Mouse (Mus musculus) lung, embryonic 16.5 days (tissue): ENCODE measurements around the gene Igsf21. TPM values are rescaled to one million over a fixed set of nuclear protein-coding genes. Genes with fewer than 3 reads are reported as not detected.

Source experiments
- ATAC-seq: fragments of 200-750 bp; cut with Nextera tagmentation; 2 replicates; pipeline ENCODE4 v1.8.0; 2017; ENCODE audit warnings: low read depth, mild to moderate bottlenecking, moderate library complexity
- H3K27ac ChIP-seq: fragments of 300-500 bp; sonication (generic); 2 replicates; pipeline ENCODE4 v1.5.1; 2014; ENCODE audit warnings: mild to moderate bottlenecking, control low read depth, low read length
- H3K27me3 ChIP-seq: fragments of 300-500 bp; sonication (generic); 2 replicates; pipeline ENCODE4 v1.6.1; 2014; ENCODE audit warnings: low read depth, low read length, mixed read lengths; ENCODE audit not compliant: control insufficient read depth, insufficient read depth
- H3K36me3 ChIP-seq: fragments of 300-500 bp; sonication (generic); 2 replicates; pipeline ENCODE4 v1.6.1; 2014; ENCODE audit warnings: low read length; ENCODE audit not compliant: control insufficient read depth, insufficient read depth
- H3K4me1 ChIP-seq: fragments of 300-500 bp; sonication (generic); replicated peaks from 2 replicates; pipeline ENCODE4 v1.6.1; 2014; ENCODE audit warnings: low read length, mixed read lengths; ENCODE audit not compliant: control insufficient read depth, insufficient read depth
- H3K4me2 ChIP-seq: fragments of 300-500 bp; sonication (generic); 2 replicates; pipeline ENCODE4 v1.6.1; 2014; ENCODE audit warnings: low read depth, low read length, control low read depth
- H3K4me3 ChIP-seq: fragments of 300-500 bp; sonication (generic); 2 replicates; pipeline ENCODE4 v1.5.1; 2014; ENCODE audit warnings: mild to moderate bottlenecking, low read length, control low read depth
- H3K9ac ChIP-seq: fragments of 300-500 bp; sonication (generic); 2 replicates; pipeline ENCODE4 v1.6.1; 2014; ENCODE audit warnings: low read length, control low read depth
- H3K9me3 ChIP-seq: fragments of 300-500 bp; sonication (generic); 2 replicates; pipeline ENCODE4 v1.6.1; 2016; ENCODE audit warnings: low read length; ENCODE audit not compliant: control insufficient read depth
- WGBS: fragments of 180-500 bp; shearing (Covaris S2); extraction: QIAGEN DNeasy Blood & Tissue Kit; methylation state at CpG from one replicate; pipeline ENCODE4 v1.1.7; 2014; 5-methylcytosine and 5-hydroxymethylcytosine counted together
- polyA plus RNA-seq: library from polyadenylated mRNA; unstranded; fragments of >200 nt; fragmentation: Nextera tagmentation; extraction: Ambion mirVana; gene quantifications from 2 replicates; pipeline ENCODE4 v1.2.1, GENCODE M21; 2015

The Igsf21 gene
- polyA plus RNA-seq, 1 experiment from 2014 or later = 0.13 TPM

DNA sequence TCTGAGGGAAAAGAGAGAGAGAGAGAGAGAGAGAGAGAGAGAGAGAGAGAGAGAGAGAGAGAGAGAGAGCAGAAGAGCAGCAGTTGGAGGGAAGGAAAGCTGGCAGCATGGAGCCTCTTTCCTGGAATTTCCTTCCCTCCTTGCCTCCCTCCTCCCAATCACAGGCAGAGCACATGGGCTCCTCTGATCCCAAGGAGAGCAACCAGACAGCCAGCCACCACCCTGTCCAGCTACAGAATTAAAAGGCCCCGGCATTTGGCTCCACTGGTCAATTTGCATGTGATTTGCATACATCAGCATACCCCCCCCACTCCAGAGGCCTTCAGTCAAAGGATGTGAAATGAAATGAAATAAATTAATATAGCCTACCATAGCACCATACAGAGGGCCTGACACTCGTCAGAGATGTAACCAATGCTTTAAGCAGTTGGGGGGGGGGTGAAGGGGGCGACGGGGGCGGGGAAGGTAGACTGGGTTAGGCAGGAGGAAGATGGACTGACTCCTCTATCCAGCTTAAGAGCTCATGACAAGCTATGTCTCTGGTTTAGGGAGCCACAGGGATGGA, 91.6 kb downstream of the Igsf21 start:
- Histone ChIP-seq H3K4me3 (no peak overlapping the region), H3K27ac (no peak overlapping the region), H3K9ac (no peak overlapping the region), H3K9me3 (no peaks in the 10 kb centered on the region), H3K4me1 (no peaks in the 10 kb centered on the region), H3K4me2 (no peak overlapping the region), H3K36me3 (no peaks in the 10 kb centered on the region), H3K27me3 (no peaks in the 10 kb centered on the region)
- no peak for ATAC-seq
- WGBS = 48% methylated on average over 3 of the region's 5 CpGs

DNA sequence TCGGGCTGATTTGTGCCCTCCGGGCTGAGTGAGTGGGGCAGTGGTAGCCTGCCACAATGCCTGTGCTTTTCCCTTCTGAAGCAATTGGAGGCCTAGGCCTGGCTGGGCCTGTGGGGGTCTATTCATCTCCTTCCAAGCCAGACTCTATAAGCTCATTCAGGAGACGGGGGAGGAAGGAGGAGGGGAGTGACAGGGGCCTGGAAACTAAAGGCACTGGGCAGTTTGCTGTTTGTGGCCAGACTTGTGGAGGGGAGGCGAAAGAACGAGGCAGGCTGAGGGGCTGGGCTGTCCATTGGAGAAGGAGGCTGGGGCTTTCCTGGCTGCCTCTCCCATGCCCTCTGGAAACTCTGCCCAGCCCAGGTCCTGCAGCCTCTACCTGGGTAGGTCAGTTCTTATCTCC, 92.1 kb downstream of the Igsf21 start:
- ATAC-seq = no peak

DNA sequence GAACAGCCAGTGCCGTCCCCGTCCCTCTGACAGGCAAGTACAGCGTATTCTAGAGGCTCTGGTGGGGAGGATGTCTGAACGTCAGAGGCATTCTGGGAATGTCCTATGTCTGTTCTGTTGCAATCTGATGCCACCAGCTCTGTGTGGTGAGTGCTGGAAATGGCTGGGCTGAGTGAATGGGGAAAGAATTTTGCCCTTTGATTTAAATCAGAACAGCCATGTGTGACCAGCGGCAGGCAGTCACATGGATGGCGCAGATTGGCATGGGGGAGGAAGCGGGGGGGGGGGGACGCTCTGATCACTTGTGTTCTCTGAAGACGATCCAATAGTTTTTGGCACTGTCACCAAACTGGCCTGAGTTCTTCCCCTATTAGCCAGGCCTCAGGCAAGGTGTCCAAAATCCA, 92.9 kb downstream of the Igsf21 start:
- no peak overlapping the region for H3K27ac ChIP-seq
- ATAC-seq = no peak
- H3K36me3 ChIP-seq = no peaks in the 10 kb centered on the region
- WGBS = 67% methylated on average over 9 of the region's 9 CpGs
- no peak overlapping the region for H3K9ac ChIP-seq
- no peaks in the 10 kb centered on the region for H3K27me3 ChIP-seq
- no peaks in the 10 kb centered on the region for H3K9me3 ChIP-seq
- H3K4me3 ChIP-seq = no peak overlapping the region
- H3K4me2 ChIP-seq = no peak overlapping the region
- no peaks in the 10 kb centered on the region for H3K4me1 ChIP-seq

More for the DNA sequence above, 92.1 kb downstream of the Igsf21 start:
- Histone ChIP-seq H3K27me3 (no peaks in the 10 kb centered on the region), H3K4me1 (no peaks in the 10 kb centered on the region), H3K27ac (no peak overlapping the region), H3K4me3 (no peak overlapping the region), H3K4me2 (no peak overlapping the region), H3K9me3 (no peaks in the 10 kb centered on the region), H3K36me3 (no peaks in the 10 kb centered on the region), H3K9ac (no peak overlapping the region)
- WGBS = 64% methylated on average over 5 of the region's 5 CpGs

DNA sequence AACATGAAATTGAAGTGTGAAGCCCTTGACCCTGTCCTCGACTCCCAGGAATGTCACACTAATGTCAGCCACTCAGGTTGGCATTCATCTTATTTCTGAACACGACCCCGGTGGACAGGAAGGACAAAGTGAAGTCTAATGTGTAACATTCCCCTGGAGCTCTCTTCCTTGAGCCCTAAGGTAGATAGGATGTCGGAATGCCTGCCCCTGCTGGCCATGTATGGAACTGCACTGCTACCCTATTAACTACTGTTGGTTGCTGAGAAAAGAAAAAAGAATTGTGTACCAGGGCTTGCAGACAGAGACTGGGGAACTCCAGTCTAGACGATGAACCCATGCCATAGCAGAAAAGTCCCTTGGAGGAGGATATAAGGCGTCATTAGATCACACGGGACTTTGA, 93.5 kb downstream of the Igsf21 start:
- H3K9ac ChIP-seq = no peak overlapping the region
- H3K4me2 ChIP-seq = no peak overlapping the region
- H3K36me3 ChIP-seq = no peaks in the 10 kb centered on the region
- no peak overlapping the region for H3K4me3 ChIP-seq
- H3K9me3 ChIP-seq = no peaks in the 10 kb centered on the region
- no peak overlapping the region for H3K27ac ChIP-seq
- WGBS = 20% methylated on average over 7 of the region's 7 CpGs
- no peaks in the 10 kb centered on the region for H3K27me3 ChIP-seq
- H3K4me1 ChIP-seq = no peaks in the 10 kb centered on the region
- no peak for ATAC-seq

DNA sequence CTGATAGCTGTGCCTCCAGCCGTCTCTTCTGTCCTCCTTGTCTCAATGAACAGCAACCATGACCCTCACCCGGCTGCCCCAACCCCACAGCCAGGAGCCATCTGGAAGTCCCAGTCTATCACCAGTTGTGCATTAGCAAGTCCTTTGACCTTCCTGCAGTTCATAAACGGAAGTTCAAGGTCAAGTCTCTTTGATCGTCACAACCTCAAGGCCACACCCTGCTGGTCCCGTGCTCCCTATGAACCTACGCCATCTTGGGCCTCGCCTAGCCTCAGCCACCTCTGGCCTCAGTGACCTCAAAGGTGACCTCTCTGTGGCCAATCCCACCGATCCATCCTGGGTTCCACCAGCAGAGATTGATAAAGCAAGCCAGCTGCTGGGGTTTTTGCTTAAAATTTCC, 96.9 kb downstream of the Igsf21 start:
- Histone ChIP-seq H3K4me3 (no peak overlapping the region), H3K9ac (no peak overlapping the region), H3K9me3 (no peaks in the 10 kb centered on the region), H3K4me2 (no peak overlapping the region), H3K27ac (no peak overlapping the region), H3K4me1 (no peaks in the 10 kb centered on the region), H3K36me3 (no peaks in the 10 kb centered on the region), H3K27me3 (no peaks in the 10 kb centered on the region)
- ATAC-seq = no peak
- 69% methylated on average over 8 of the region's 8 CpGs for WGBS

DNA sequence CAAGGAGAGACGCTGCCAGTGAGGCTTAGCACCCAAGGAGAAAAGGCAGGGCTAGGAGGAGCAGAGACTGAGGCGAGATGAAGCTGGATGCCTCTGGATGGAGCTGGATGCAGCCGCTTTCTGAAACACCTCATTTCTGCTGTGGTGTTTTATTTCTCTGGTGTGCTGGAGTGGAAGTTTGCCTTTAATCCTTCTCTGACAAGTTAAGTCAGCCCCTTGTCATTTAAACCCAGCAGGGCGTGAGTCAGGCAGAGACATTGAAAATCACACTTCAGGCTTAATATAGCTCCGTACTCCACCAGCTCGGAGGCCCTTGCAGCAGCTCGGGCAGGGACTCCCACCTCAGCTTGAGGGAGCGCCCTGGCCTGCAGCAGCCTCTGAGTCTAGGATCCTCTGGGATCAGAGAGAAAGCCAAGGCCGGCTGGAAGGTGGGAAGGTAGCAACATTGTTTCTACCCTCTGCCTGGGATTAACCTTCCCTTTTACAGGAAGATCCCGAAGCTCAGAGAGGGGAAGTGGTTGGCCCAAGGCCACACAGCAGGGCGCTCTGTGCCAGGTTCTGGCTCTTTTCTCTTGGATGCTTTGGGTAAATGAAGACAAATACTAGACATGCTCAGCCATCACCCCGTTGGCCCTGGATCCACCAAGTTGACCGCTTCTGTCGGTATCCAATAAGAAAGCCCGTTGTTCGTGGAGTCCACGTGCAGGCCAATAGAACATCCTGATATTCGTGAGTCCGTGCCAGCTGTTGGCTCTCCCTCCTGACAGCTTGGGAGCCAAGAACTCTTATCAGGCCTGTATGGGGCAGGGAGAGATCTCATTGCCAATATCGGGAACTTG, 98.5 kb downstream of the Igsf21 start:
- H3K27me3 ChIP-seq = no peaks in the 10 kb centered on the region
- no peaks in the 10 kb centered on the region for H3K36me3 ChIP-seq
- H3K27ac ChIP-seq = no peak overlapping the region
- H3K9ac ChIP-seq = no peak overlapping the region
- WGBS = 62% methylated on average over 20 of the region's 20 CpGs
- H3K4me1 ChIP-seq = no peaks in the 10 kb centered on the region
- H3K4me2 ChIP-seq = no peak overlapping the region
- peaks cover 3% of the 10 kb centered on the region; the same call in 1 of the 2 replicates for H3K9me3 ChIP-seq
- ATAC-seq = no peak
- H3K4me3 ChIP-seq = no peak overlapping the region

DNA sequence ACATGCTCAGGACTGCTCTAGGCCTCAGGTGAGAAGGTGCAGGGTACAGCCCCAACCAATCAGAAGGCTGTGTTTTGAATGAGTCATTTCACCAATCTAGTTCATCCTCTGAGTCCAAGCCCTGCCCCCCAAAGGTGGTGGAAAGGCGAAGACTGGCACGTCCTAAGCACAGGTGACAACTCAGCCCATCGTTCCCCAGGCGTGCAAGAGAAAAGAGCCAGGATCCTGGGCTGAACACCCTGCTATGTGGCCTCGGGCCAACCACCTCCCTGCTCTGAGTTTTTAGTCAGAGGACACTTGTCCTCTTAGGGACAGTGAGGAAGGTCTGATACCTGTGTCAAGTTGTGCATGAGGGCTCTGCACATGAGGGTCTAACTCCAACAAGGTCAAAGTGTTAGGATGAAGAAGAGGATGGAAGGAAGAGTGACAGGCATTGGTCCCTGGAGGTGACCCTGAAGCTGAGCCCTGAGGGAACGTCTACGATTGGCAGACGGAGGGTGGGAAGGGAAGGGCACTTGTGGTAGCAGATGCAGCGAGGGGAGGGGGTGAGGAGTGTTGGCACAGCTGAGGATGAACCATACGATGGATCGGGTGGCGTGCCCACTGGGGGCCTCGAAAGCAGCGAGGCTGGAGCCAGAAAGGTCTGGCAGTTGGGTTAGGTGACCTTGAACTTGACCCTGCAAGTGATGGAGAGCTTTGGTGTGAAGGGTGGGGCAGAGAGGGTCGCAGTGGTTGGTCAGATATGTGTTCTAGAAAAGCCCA, 99.3 kb downstream of the Igsf21 start:
- 59% methylated on average over 15 of the region's 15 CpGs for WGBS

DNA sequence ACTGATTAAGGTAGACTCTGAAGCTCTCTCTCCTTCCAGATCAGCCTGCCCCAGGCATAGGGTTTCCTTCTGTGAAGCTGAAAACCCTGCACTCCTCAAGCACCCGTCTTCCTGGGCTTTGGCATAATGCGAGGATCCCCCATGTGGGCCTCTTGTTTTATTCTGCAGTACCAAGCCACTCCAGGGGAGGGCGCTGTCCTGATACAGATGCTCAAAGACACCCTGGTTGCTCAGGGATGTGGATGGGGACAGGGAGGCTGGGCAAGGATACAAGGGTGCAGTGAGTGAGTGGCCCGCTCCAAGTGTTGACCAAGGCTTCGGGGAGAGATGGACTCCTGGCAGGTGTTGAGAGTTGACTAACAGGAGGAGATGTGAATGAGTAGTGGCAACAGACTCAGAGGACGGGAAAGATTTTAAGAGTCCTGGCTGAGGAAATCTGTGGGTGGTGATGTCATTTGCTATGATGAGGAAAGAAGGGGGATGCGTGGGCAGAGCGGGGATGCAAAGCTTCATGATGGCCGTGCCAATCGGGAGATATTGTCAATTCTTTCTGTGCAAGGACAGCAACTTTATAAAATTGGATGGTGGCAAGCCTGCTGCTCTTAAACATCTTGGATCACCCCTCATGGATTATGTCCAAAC, 102.6 kb downstream of the Igsf21 start:
- Histone ChIP-seq H3K36me3 (no peaks in the 10 kb centered on the region), H3K27me3 (no peaks in the 10 kb centered on the region), H3K4me2 (no peak overlapping the region), H3K9me3 (peaks cover 4% of the 10 kb centered on the region; the same call in 1 of the 2 replicates), H3K4me1 (no peaks in the 10 kb centered on the region), H3K27ac (no peak overlapping the region), H3K9ac (no peak overlapping the region), H3K4me3 (no peak overlapping the region)
- ATAC-seq = no peak
- WGBS = 88% methylated on average over 10 of the region's 10 CpGs

More for the DNA sequence above, 99.3 kb downstream of the Igsf21 start:
- Histone ChIP-seq H3K36me3 (no peaks in the 10 kb centered on the region), H3K9me3 (peaks cover 4% of the 10 kb centered on the region; the same call in 1 of the 2 replicates), H3K27ac (no peak overlapping the region), H3K27me3 (no peaks in the 10 kb centered on the region), H3K4me3 (no peak overlapping the region), H3K4me1 (no peaks in the 10 kb centered on the region), H3K9ac (no peak overlapping the region), H3K4me2 (no peak overlapping the region)
- ATAC-seq = no peak

DNA sequence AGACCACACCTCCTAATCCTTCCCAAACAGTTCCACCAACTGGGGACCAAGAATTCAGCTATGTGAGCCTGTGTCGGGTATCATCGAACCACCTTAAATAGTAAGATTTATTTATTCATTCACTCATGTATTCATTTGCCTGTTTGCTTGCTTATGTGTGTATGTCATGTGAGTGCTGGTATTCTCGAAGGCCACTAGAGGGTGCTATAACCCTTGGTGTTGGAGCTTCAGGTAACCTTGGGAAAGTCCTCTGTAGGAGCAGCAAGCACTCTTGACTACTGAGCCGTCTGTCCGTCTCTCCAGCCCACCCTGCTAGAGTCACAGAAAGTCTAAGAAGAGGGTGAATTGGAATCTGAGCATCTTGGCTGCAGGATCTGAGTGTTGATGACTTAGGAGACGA, 103.4 kb downstream of the Igsf21 start:
- Histone ChIP-seq H3K27ac (no peak overlapping the region), H3K9me3 (peaks cover 4% of the 10 kb centered on the region; the same call in 1 of the 2 replicates), H3K4me1 (no peaks in the 10 kb centered on the region), H3K36me3 (no peaks in the 10 kb centered on the region), H3K4me2 (no peak overlapping the region), H3K4me3 (no peak overlapping the region), H3K27me3 (no peaks in the 10 kb centered on the region), H3K9ac (no peak overlapping the region)
- no peak for ATAC-seq
- WGBS = 89% methylated on average over 6 of the region's 6 CpGs
